Mouse (Mus musculus) heart, postnatal 36 days (tissue): ENCODE measurements around the gene Olfr1229. TPM values are rescaled to one million over a fixed set of nuclear protein-coding genes. Genes with fewer than 3 reads are reported as not detected.

Source experiments
- DNase-seq, 2 experiments: peaks; one replicate each; pipeline ENCODE4 v3.0.0; 2021 to 2022
- intact Hi-C: fragments of 180-260 bp; cut with DNase I; formaldehyde crosslinking; loops from one replicate; pipeline ENCODE4 v1.15.1; 2025
- total RNA-seq, 2 experiments: library from RNA; stranded (reverse); gene quantifications; 2 replicates each; pipeline ENCODE4 v1.2.3; 2021

The Olfr1229 gene
- not detected for total RNA-seq

- intact Hi-C loops: no loop called here
- DNase-seq: no peak
These were observed at the start of gene Olfr1229 for GRCm38 (mm10) chr2:89287914-89288313. Gene Olfr1229 (minus strand): TSS chr2:89288014.

DNA sequence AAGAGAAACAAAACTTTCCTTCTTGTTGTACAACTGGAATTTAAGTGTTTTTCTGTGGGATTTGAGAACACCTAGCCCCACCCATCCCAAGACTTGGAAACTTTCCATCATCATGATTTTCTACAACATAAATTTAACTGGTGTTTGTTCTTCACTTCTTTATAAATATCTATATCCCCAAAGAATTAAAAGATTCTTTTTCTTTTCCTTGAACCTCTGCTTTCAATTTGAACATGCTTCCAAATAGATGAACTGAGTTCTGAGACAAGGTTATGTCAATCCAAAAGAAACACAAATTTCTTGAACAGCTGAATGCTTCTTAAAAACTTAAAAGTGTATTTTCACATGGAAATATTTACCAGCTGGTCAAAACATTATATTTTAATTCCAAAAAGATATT is 41.8 kb upstream of the Olfr1229 start, which contains the start of gene Olfr1232:
Olfr1232 (minus strand) TSS at position 101 of the 400 bp plus-strand sequence.
- intact Hi-C loops: no loop called here
- DNase-seq: no peak

DNA sequence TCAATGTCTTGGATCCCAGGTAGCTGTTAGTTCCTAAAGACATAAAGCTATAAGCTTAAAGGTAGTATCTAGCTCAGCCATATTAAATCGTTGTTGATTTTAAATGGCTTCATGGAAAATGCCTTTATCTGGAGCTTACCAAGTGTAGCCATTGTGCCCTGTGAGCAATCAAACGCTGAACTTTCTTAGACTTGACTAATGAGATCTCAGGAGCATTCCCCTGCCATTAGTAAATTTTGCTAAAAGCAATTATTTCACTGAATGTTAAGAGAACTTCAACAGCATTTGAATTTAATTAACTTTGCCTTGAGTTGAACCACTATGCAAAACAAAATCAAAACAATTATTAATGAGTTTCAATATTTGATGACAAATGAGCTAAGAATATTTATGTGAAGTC is 19.2 kb upstream of the Olfr1229 start, which contains the start of gene Olfr1231:
Olfr1231 (minus strand) TSS at position 101 of the 400 bp plus-strand sequence.
- intact Hi-C loops: no loop called here
- no peak for DNase-seq

DNA sequence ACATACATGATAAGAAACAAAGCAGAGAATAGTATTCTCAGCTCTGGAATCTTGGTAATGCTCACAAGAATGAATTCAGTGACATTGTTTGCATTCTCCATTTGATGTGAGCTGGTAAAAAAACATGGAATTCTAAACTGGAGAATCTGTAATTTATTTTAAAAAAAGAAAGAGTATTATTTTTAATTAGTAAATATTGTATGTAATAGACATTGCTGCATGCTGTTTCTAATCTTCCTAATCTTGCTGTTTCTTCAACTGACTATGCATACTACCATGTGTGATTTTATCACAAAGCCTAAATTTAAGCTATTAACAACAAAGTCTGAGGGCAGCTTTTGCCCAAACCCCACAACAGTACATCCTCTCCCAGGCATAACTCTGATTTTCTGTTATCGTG is 9.4 kb upstream of the Olfr1229 start, which contains the start of gene Olfr1230:
Olfr1230 (minus strand) TSS at position 101 of the 400 bp plus-strand sequence.
- DNase-seq: no peak
- intact Hi-C loops: no loop called here

DNA sequence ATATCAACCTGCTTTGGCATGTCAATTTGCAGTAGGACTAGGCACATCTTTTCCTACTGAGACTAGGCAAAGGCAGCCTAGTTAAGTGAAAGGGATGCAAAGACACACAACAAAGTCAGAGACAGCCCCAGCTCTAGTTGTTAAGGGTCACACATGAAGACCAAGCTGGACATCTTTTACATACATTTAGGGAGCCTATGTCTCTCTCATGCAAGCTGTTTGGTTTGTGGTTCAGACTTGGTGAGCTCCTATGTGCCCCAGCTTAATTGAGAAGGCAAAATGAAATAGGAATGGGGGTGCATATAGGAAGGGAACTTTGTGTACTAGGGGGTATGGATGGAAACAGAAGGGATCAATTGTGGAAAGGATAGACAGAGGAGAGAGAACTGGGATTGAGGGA is 33.9 kb downstream of the Olfr1229 start, which contains the start of gene Olfr1228:
Olfr1228 (minus strand) TSS at position 101 of the 400 bp plus-strand sequence.
- DNase-seq: no peak
- intact Hi-C loops: no loop called here

Other genes starting within 250 kb of the Olfr1229 start
- not detected for gene Olfr1218, start 226.8 kb downstream of the Olfr1229 start, total RNA-seq
- not detected for gene Olfr1219, start 204.5 kb downstream of the Olfr1229 start, total RNA-seq
- gene Olfr1220, start 181.2 kb downstream of the Olfr1229 start, total RNA-seq: not detected
- gene Olfr1221, start 170.7 kb downstream of the Olfr1229 start, total RNA-seq: not detected
- not detected for gene Olfr1222, start 155.0 kb downstream of the Olfr1229 start, total RNA-seq
- gene Olfr1223, start 136.5 kb downstream of the Olfr1229 start, total RNA-seq: not detected
- not detected for gene Olfr1224-ps1, start 123.9 kb downstream of the Olfr1229 start, total RNA-seq
- gene Olfr1225, start 113.3 kb downstream of the Olfr1229 start, total RNA-seq: not detected
- gene Olfr1226, start 88.0 kb downstream of the Olfr1229 start, total RNA-seq: not detected
- not detected for gene Olfr1228, start 34.0 kb downstream of the Olfr1229 start, total RNA-seq
- not detected for gene Olfr1230, start 9.3 kb upstream of the Olfr1229 start, total RNA-seq
- gene Olfr1231, start 19.1 kb upstream of the Olfr1229 start, total RNA-seq: not detected
- gene Olfr1232, start 41.7 kb upstream of the Olfr1229 start, total RNA-seq: not detected
- not detected for gene Olfr1233, start 54.4 kb upstream of the Olfr1229 start, total RNA-seq
- not detected for gene Olfr1234, start 76.9 kb upstream of the Olfr1229 start, total RNA-seq
- gene Olfr1238, start 121.7 kb upstream of the Olfr1229 start, total RNA-seq: not detected
- not detected for gene Olfr1239, start 132.4 kb upstream of the Olfr1229 start, total RNA-seq
- gene Olfr1240, start 155.0 kb upstream of the Olfr1229 start, total RNA-seq: not detected
- gene Olfr1241, start 199.1 kb upstream of the Olfr1229 start, total RNA-seq: not detected
- not detected for gene Olfr1242, start 210.3 kb upstream of the Olfr1229 start, total RNA-seq
- not detected for gene Olfr1243, start 243.5 kb upstream of the Olfr1229 start, total RNA-seq